Mouse (Mus musculus) spleen, adult 2 months (tissue): ENCODE data around the gene Abhd10. TPM values are rescaled to one million over a fixed set of nuclear protein-coding genes. Genes with fewer than 3 reads are reported as not detected.

Source experiments
- DNase-seq, 2 experiments: peaks; one replicate each; pipeline versions ENCODE4 v3.0.0 to v3.0.0-alpha.2; 2012 to 2021; ENCODE audit warnings: low spot score in 2 of 2, low read depth in 1 of 2
- H3K27ac ChIP-seq: fragments of 200-500 bp; 2 replicates; pipeline ENCODE4 v1.5.1; 2012; ENCODE audit warnings: low read length, inconsistent platforms; ENCODE audit not compliant: insufficient read depth
- H3K27me3 ChIP-seq: fragments of 200-500 bp; 2 replicates; pipeline ENCODE4 v1.6.1; 2012; ENCODE audit warnings: mild to moderate bottlenecking, moderate library complexity, low read length, inconsistent platforms; ENCODE audit not compliant: control insufficient read depth, insufficient read depth
- H3K36me3 ChIP-seq: fragments of 200-500 bp; 2 replicates; pipeline ENCODE4 v1.6.1; 2012; ENCODE audit warnings: mild to moderate bottlenecking, low read length, inconsistent platforms; ENCODE audit not compliant: control insufficient read depth, insufficient read depth
- H3K4me1 ChIP-seq: fragments of 200-500 bp; 2 replicates; pipeline ENCODE4 v1.6.1; 2011; ENCODE audit warnings: inconsistent platforms; ENCODE audit not compliant: control insufficient read depth, insufficient read depth, insufficient read length
- H3K4me3 ChIP-seq: fragments of 200-500 bp; 2 replicates; pipeline ENCODE4 v1.5.1; 2011; ENCODE audit warnings: mild to moderate bottlenecking, inconsistent platforms; ENCODE audit not compliant: insufficient read depth, insufficient read length; ENCODE audit errors: extremely low read depth
- CTCF ChIP-seq: fragments of 200-500 bp; IDR thresholded peaks from 2 replicates; pipeline ENCODE4 v1.5.1; 2011; ENCODE audit warnings: mild to moderate bottlenecking, inconsistent platforms; ENCODE audit not compliant: insufficient read depth, insufficient read length, insufficient replicate concordance; ENCODE audit errors: extremely low read depth
- POLR2A ChIP-seq: fragments of 200-500 bp; IDR thresholded peaks from 2 replicates; pipeline ENCODE4 v1.6.1; 2011; ENCODE audit warnings: low read depth, low read length, inconsistent platforms
- WGBS: fragments of 180-500 bp; shearing (Covaris S2); methylation state at CpG from one replicate; pipeline ENCODE4 v1.1.7; 2018; 5-methylcytosine and 5-hydroxymethylcytosine counted together
- polyA plus RNA-seq: library from polyadenylated mRNA; depleted of rRNA; stranded (reverse); fragments of >200 nt; gene quantifications from 2 replicates; pipeline ENCODE4 v1.2.3, GENCODE M21; 2012; rRNA removed

The Abhd10 gene
- polyA plus RNA-seq, 1 experiment = 3.7 TPM

DNA sequence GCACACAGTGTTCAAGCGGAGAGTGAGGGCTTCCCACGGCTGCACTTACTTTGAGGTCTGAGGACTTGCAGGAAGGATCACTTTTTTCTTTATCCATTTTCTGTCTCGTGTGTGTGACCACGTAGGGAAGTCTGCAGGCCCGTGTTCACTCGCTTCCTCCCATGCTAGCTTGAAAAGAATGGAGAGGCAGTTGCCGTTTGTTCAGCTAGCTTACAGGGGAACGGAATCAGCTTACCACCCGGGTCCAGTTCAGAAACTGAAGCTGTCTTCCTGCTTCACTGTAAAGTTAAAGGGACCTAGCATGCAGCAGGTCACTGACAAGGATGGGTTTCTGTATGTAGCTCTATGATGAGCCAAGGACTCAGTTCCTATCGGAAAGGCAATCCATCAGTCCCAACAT lies 49.2 kb downstream of the Abhd10 start, which contains the start of gene Tmprss7:
TSS of gene Tmprss7 (minus strand) at position 101 of the 400 bp plus-strand sequence.
- WGBS = 41% methylated on average over 10 of the region's 10 CpGs
- H3K4me1 ChIP-seq = no peaks in the 10 kb centered on the region
- TF ChIP-seq CTCF = no peak
- TF ChIP-seq POLR2A = no peak
- H3K27me3 ChIP-seq = no peaks in the 10 kb centered on the region
- no peaks in the 10 kb centered on the region for H3K36me3 ChIP-seq
- no peak within 1 kb of the TSS for H3K27ac ChIP-seq
- no peak within 1 kb of the TSS for H3K4me3 ChIP-seq
- DNase-seq = no peak

DNA sequence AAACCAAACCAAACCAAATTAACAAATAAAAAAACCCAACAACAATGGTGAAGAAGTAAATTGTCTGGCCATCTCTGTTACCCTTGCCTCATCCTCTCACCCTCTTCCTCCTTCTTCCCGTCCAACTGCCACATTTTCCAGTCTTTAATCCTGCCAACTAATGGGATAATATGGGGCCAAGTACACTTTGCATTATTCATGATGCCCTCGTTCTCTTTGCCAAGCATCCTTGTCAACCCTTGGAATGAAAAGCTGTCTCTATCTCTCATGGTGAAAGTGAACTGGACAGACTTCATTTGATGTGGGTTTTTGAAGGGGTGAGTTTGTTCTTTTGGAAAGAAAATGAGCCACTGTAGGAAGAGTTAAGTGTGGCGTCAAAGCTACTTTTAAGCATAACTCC lies 49.9 kb downstream of the Abhd10 start:
- no peak for DNase-seq
- H3K27ac ChIP-seq = no peak overlapping the region
- H3K4me3 ChIP-seq = no peak overlapping the region
- H3K27me3 ChIP-seq = no peaks in the 10 kb centered on the region
- TF ChIP-seq CTCF (no peak), POLR2A (no peak)
- no peaks in the 10 kb centered on the region for H3K36me3 ChIP-seq
- WGBS = 84% methylated on average over 3 of the region's 3 CpGs
- H3K4me1 ChIP-seq = no peaks in the 10 kb centered on the region

DNA sequence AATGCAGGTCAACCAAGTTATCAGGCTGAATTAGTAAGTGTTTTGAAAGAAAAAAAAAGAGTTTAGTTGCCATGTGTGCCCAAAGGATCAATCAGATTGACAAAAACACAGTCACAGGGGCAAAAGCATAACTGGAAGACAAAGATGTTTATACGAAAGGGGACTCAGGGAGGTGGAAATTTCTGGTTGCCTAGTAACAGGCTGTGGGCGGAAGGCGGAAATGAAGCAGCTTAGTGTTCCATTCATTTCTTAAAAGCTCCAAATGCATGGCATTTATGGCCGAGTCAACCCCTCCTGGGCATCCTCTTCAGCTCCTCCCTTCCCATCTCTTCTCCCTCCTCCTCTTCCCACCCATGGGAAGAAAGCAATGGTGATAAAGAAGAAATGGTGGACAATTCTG lies 52.6 kb downstream of the Abhd10 start:
- no peaks in the 10 kb centered on the region for H3K36me3 ChIP-seq

DNA sequence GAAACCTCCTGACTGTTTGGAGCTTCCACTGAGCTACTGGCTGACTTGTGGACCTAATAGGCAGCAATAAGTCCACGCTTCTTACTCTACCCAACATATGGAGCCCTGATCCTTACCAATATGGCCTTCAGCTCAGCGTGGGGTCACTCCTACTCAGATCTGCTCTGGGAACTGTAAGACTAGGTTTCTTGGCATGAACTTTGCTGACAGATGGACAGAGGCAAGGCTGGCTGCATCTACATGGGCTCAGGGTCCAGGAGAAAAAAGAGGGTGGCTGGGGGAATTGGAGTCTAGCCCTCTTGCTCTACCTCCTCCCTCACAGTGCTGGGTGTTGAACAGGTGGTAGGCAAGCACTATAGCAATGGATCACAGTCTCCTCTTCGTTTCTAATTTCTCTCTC lies 55.9 kb downstream of the Abhd10 start:
- Histone ChIP-seq H3K36me3 (no peaks in the 10 kb centered on the region), H3K27me3 (no peaks in the 10 kb centered on the region), H3K4me1 (no peaks in the 10 kb centered on the region), H3K4me3 (no peak overlapping the region), H3K27ac (no peak overlapping the region)
- TF ChIP-seq POLR2A = no peak
- TF ChIP-seq CTCF = no peak
- 84% methylated on average over 3 of the region's 3 CpGs for WGBS
- no peak for DNase-seq

More for the DNA sequence above, 52.6 kb downstream of the Abhd10 start:
- no peak for DNase-seq
- Histone ChIP-seq H3K27ac (no peak overlapping the region), H3K4me3 (no peak overlapping the region), H3K27me3 (no peaks in the 10 kb centered on the region), H3K4me1 (no peaks in the 10 kb centered on the region)
- TF ChIP-seq POLR2A (no peak), CTCF (no peak)
- WGBS = 48% methylated on average over 4 of the region's 4 CpGs

DNA sequence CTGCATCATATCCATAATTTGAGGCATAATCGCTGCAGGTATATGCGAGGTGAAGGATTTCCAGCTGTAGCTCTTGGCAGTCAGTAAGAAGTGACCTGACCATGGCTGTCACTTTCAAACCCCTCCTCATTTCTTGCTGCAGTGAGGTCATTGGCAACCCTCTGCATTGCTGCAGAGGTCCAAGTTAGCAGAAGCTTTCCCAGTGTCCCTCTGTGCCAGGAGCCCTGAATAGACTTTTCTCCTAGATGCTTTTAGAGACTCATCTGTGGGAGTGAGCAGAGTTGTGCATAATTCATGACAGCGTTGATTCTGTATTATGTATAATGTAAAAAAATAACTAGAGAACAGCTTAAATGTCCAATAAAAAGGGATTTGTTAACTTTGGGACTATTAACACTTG lies 57.5 kb downstream of the Abhd10 start:
- DNase-seq = no peak
- H3K4me1 ChIP-seq = no peaks in the 10 kb centered on the region
- WGBS = 91% methylated on average over 3 of the region's 3 CpGs
- no peaks in the 10 kb centered on the region for H3K36me3 ChIP-seq
- TF ChIP-seq CTCF (no peak), POLR2A (no peak)
- no peak overlapping the region for H3K27ac ChIP-seq
- H3K4me3 ChIP-seq = no peak overlapping the region
- H3K27me3 ChIP-seq = no peaks in the 10 kb centered on the region

DNA sequence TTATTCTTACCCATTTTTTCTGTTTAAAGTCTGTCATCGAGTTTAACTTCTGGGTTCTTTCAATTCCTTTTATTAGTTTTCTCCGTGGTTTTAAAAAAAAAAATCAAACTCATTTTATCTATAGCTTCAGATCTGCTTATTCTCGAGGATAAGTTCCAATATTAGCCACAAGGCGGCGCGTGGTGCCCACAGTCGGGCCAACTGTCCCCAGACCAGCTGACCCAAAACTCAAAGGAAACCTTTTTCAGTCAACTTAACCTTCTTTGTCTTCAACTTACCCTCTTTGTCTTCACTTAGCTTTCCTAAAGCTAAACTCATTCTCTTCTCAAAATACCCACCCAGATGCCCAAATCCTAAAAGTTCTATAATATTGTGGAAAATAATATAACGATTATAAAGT lies 57.9 kb downstream of the Abhd10 start:
- no peaks in the 10 kb centered on the region for H3K27me3 ChIP-seq
- DNase-seq = peak in 1 of 2 experiments; percentile 44
- WGBS = 13% methylated on average over 8 of the region's 8 CpGs
- TF ChIP-seq POLR2A (no peak), CTCF (peak; percentile 58; the same call in 1 of the 2 replicates)
- no peaks in the 10 kb centered on the region for H3K36me3 ChIP-seq
- no peaks in the 10 kb centered on the region for H3K4me1 ChIP-seq
- no peak overlapping the region for H3K4me3 ChIP-seq
- H3K27ac ChIP-seq = no peak overlapping the region

Other genes with a start within 250 kb of the Abhd10 start
- not detected in 2 replicates for gene Gm609, start 250.0 kb downstream of the Abhd10 start, polyA plus RNA-seq
- gene Gm17783, start 210.9 kb downstream of the Abhd10 start, polyA plus RNA-seq = not detected in 2 replicates
- not detected in 2 replicates for gene Slc9c1, start 207.6 kb downstream of the Abhd10 start, polyA plus RNA-seq
- gene Gcsam, start 132.6 kb downstream of the Abhd10 start, polyA plus RNA-seq = 1.2 and 2.2 TPM in 2 replicates
- gene BC016579, start 88.9 kb downstream of the Abhd10 start, polyA plus RNA-seq = 0.05 TPM in 1 of 2 replicates, not detected in the other
- 0.05 and 0.12 TPM in 2 replicates for gene Tmprss7, start 49.3 kb downstream of the Abhd10 start, polyA plus RNA-seq
- 0.34 and 0.40 TPM in 2 replicates for gene Tagln3, start 18.3 kb downstream of the Abhd10 start, polyA plus RNA-seq
- 4.7 and 5.0 TPM in 2 replicates for gene Phldb2, start 210.6 kb upstream of the Abhd10 start, polyA plus RNA-seq